Mouse (Mus musculus): ENCODE results near the gene Nr2c1. TPM values are rescaled to one million over a fixed set of nuclear protein-coding genes. Genes with fewer than 3 reads are reported as not detected.

Nr2c1 gene
- polyA plus RNA-seq, 1 experiment: 12.9 TPM

DNA sequence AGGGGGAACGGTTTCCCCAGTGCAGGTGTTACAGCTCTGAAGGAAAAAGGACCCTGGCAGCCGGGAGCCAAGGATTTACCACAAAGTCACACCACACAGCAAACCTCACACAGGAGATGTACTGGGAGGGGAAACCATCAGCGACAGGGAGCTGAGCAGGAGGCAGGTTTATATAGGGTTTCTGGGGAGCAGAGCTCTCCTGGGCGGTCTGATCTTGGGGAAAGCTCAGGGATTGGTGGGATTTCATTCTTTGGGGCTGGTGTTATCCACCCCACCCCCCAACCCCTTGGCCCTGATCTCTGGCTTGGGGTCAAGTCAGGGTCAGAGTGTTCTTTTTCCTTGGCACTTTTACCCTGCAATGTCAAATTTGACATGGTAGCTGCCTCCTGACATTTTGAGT, 11.6 kb downstream of the Nr2c1 start:
- Histone ChIP-seq H3K4me3 (ENCODE audit: insufficient read depth, low read length) (no peak overlapping the region), H3K27ac (ENCODE audit: insufficient read depth, low read depth, low read length) (no peak overlapping the region), H3K4me1 (ENCODE audit: control insufficient read depth, insufficient read depth, low read length) (no peaks in the 10 kb centered on the region)
- TF ChIP-seq POLR2A (IDR thresholded peaks at IDR 0.05; ENCODE audit: borderline replicate concordance, low read depth, low read length): no peak

DNA sequence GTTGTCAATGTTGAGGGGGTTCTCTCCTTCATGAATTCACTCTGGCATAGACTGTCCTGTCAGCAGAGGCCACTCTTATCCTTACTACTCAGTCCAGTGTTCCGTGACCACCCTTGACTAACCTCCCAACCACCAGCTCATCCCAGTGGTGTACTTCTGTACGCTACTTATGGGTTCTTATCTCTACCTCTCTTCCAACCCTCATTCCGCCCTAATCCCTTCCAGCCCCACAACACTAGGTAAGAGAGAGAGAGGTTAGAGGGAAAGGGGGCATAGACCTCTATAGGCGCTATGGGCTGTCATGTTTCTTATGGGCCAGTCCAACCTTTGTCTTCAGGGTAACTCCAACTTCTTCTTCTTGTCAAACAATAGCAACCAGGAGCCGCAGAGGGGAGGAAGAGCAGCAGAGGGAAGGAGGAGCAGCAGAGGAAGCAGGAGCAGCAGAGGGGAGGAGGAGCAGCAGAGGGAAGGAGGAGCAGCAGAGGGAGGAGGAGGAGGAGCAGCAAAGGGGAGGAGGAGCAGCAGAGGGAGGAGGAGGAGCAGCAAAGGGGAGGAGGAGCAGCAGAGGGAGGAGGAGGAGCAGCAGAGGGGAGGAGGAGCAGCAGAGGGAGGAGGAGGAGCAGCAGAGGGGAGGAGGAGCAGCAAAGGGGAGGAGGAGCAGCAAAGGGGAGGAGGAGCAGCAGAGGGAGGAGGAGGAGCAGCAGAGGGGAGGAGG, 13.4 kb downstream of the Nr2c1 start:
- no peak overlapping the region for H3K4me3 ChIP-seq (ENCODE audit: insufficient read depth, low read length)
- TF ChIP-seq POLR2A (IDR thresholded peaks at IDR 0.05; ENCODE audit: borderline replicate concordance, low read depth, low read length): no peak
- TF ChIP-seq CTCF (IDR thresholded peaks at IDR 0.05; ENCODE audit: low read depth, low read length): no peak

DNA sequence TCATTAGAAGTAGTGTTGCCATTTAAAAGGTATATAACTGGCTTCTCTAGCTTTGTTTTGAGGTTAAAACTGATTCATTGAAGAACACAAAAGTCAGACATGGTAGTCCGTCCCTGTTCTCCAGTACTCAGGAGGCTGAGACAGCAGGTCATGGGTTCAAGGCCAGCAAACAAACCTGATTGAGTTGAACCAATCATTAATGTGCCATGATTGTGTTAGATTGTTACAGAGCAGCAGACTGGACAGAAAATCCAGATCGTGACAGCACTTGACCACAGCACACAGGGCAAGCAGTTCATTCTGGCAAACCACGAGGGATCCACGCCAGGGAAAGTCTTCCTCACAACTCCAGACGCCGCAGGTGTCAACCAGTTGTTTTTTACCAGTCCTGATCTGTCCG, 14.2 kb downstream of the Nr2c1 start:
- H3K27ac ChIP-seq (ENCODE audit: insufficient read depth, low read depth, low read length): no peak overlapping the region
- H3K4me3 ChIP-seq (ENCODE audit: insufficient read depth, low read length): no peak overlapping the region
- TF ChIP-seq CTCF (IDR thresholded peaks at IDR 0.05; ENCODE audit: low read depth, low read length): no peak
- H3K4me1 ChIP-seq (ENCODE audit: control insufficient read depth, insufficient read depth, low read length): no peaks in the 10 kb centered on the region

More for the DNA sequence above, 13.4 kb downstream of the Nr2c1 start:
- Histone ChIP-seq H3K4me1 (ENCODE audit: control insufficient read depth, insufficient read depth, low read length) (no peaks in the 10 kb centered on the region), H3K27ac (ENCODE audit: insufficient read depth, low read depth, low read length) (no peak overlapping the region)

DNA sequence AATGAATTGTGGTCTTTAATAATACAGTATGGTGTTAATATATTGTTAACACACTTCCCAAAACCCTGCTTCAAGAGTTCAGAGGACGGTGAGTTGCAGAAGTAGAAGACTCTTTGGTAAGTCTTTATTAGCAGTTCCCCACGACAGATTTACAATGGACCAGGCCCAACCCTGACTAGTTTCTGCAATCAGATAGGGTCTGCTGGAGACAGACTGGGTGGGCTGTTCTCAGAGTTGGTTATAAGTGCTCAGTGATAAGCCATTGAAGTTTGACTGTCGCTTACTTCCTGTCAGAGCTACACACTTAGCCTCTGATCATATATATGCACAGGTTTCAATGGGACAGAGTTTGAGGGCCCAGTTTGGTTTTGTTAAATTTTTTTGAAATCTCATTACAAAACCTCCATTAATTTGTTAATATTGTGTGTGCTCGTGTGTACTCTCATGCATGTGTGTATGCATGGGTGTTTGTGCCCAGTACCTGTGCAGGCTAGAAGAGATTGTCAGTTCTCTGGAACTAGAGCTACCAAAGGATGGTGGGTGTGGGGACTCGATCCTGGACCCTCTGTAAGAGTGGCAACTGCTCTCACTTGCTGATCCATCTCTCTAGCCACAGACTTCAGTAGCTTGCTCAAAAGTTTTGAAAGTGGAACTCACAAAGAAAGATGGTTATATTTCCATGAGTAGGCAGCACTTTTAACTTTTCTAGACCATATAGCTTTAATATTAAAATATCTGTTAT, 16.5 kb downstream of the Nr2c1 start:
- Histone ChIP-seq H3K4me3 (ENCODE audit: insufficient read depth, low read length) (no peak overlapping the region), H3K4me1 (ENCODE audit: control insufficient read depth, insufficient read depth, low read length) (no peaks in the 10 kb centered on the region), H3K27ac (ENCODE audit: insufficient read depth, low read depth, low read length) (no peak overlapping the region)
- TF ChIP-seq CTCF (IDR thresholded peaks at IDR 0.05; ENCODE audit: low read depth, low read length): no peak
- no peak for TF ChIP-seq POLR2A (IDR thresholded peaks at IDR 0.05; ENCODE audit: borderline replicate concordance, low read depth, low read length)

DNA sequence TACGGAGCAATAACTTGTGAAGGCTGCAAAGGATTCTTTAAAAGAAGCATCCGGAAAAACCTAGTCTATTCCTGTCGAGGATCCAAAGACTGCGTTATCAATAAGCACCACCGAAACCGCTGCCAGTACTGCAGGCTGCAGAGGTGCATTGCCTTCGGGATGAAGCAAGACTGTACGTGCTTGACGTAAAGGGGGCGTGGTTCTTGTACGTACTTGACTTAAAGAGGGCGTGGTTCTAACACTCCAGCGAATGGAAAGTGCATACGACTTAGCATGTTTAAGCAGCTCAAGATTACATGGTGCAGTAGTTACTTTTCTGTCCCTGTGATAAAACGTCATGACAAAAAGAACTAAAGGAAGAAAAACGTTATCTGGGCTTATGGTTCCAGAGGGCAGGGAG, 17.6 kb downstream of the Nr2c1 start:
- Histone ChIP-seq H3K4me3 (ENCODE audit: insufficient read depth, low read length) (no peak overlapping the region), H3K27ac (ENCODE audit: insufficient read depth, low read depth, low read length) (no peak overlapping the region), H3K4me1 (ENCODE audit: control insufficient read depth, insufficient read depth, low read length) (no peaks in the 10 kb centered on the region)
- TF ChIP-seq CTCF (IDR thresholded peaks at IDR 0.05; ENCODE audit: low read depth, low read length) (no peak), POLR2A (IDR thresholded peaks at IDR 0.05; ENCODE audit: borderline replicate concordance, low read depth, low read length) (no peak)

DNA sequence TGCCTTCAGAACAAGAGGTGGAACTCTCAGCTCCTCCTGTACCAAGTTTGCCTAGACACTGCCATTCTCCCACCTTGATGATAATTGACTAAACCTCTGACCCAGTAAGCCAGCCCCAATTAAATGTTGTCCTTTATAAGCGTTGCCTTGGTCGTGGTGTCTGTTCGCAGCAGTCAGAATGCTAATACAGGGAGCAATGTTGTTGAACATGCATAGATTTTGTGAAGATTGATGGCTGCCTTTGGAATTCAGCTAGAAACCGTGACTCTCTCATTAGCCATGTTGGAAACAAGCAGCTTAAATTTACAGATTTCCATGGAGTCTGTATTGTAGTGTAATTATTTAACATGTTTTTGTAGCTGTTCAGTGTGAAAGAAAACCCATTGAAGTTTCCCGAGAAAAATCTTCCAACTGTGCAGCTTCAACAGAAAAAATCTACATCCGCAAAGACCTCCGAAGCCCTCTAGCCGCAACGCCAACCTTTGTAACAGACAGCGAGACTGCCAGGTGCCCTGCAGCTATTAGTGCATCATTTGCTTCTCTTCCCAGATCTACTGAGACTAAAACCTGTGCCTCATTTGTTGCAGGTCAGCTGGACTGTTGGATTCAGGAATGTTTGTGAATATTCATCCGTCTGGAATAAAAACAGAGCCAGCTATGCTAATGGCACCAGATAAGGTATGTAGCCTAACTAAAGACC, 19.4 kb downstream of the Nr2c1 start:
- TF ChIP-seq POLR2A (IDR thresholded peaks at IDR 0.05; ENCODE audit: borderline replicate concordance, low read depth, low read length): no peak
- no peak for TF ChIP-seq CTCF (IDR thresholded peaks at IDR 0.05; ENCODE audit: low read depth, low read length)
- H3K4me1 ChIP-seq (ENCODE audit: control insufficient read depth, insufficient read depth, low read length): no peaks in the 10 kb centered on the region

DNA sequence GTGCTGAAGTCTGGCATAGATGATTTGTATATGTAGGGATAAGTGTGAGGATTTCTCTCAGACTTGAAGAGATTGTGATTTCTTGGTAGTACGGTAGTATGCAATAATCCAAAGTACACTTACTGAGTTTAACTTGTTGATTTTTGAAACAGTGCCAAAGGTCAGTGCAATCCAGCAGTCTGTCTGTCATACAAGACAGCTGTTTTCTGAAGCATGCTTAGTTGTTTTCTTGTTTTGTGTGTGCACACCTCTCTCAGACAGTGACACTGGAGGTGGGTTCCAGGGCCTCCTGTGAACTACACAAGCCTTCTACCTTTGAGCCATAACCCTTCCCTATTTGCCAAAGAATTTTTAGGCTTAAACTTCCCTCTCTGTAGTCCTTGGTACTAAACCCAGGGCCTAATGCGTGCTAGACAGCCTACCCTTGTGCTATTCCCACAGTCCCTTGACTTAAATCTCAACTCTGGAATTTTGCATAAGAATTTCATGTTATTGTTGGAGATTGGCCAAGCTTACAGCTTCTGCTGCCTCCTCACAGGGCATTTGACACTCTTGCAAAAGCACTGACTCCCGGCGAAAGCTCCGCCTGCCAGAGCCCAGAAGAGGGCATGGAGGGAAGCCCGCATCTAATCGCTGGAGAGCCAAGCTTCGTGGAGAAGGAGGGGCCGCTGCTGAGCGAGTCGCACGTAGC, 23.8 kb downstream of the Nr2c1 start:
- no peak for TF ChIP-seq CTCF (IDR thresholded peaks at IDR 0.05; ENCODE audit: low read depth, low read length)
- TF ChIP-seq POLR2A (IDR thresholded peaks at IDR 0.05; ENCODE audit: borderline replicate concordance, low read depth, low read length): no peak
- no peaks in the 10 kb centered on the region for H3K4me1 ChIP-seq (ENCODE audit: control insufficient read depth, insufficient read depth, low read length)
- H3K4me3 ChIP-seq (ENCODE audit: insufficient read depth, low read length): no peak overlapping the region
- H3K27ac ChIP-seq (ENCODE audit: insufficient read depth, low read depth, low read length): no peak overlapping the region

More for the DNA sequence above, 19.4 kb downstream of the Nr2c1 start:
- Histone ChIP-seq H3K27ac (ENCODE audit: insufficient read depth, low read depth, low read length) (no peak overlapping the region), H3K4me3 (ENCODE audit: insufficient read depth, low read length) (no peak overlapping the region)

DNA sequence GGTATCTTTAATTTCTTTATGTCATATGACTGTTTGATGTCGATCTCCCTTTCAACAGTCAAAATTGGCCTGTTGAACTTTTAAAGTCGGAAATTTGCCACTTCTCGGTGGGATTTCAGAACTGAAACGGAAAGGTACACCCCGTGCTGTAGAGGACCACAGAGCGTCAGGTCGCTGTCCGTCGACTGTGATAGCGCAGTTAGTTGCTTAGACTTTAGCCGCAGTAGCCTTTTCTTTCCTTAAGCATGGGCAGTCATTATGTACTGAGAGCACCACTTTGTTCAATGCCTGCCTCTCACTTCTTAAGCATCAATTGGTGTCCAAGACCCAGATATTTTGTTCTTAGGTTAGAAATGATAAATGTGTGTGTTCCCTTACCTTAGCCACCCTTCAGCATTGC, 24.3 kb downstream of the Nr2c1 start:
- TF ChIP-seq POLR2A (IDR thresholded peaks at IDR 0.05; ENCODE audit: borderline replicate concordance, low read depth, low read length): no peak
- no peak for TF ChIP-seq CTCF (IDR thresholded peaks at IDR 0.05; ENCODE audit: low read depth, low read length)
- Histone ChIP-seq H3K4me1 (ENCODE audit: control insufficient read depth, insufficient read depth, low read length) (no peaks in the 10 kb centered on the region), H3K27ac (ENCODE audit: insufficient read depth, low read depth, low read length) (no peak overlapping the region), H3K4me3 (ENCODE audit: insufficient read depth, low read length) (no peak overlapping the region)

DNA sequence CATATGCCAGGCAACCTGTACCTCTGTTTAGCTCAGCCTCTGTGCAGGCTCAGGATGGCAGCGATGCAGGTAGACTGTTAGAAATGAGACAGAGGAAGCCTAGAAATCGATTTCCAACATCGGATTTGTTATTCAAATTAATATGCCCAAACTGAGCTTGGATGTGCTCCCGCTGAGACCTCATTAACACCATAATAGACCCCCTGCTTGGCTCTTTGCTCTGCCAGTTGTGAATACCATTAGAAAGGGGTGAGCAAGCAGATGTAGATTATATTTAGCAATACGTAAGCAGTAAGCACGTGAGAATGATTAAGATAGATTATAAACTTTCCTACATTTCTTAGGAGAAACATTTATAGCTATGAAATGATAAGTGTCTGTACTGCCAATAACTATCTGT, 24.9 kb downstream of the Nr2c1 start:
- Histone ChIP-seq H3K4me3 (ENCODE audit: insufficient read depth, low read length) (no peak overlapping the region), H3K27ac (ENCODE audit: insufficient read depth, low read depth, low read length) (no peak overlapping the region), H3K4me1 (ENCODE audit: control insufficient read depth, insufficient read depth, low read length) (no peaks in the 10 kb centered on the region)
- TF ChIP-seq CTCF (IDR thresholded peaks at IDR 0.05; ENCODE audit: low read depth, low read length) (no peak), POLR2A (IDR thresholded peaks at IDR 0.05; ENCODE audit: borderline replicate concordance, low read depth, low read length) (no peak)

Measured in bone marrow macrophage, adult 2 months (primary cell).